Mouse (Mus musculus) inflammation-experienced regulatory T-cells, adult 6 months (primary cell): ENCODE measurements at regions not wholly inside any gene's neighbourhood (a gene's known extent, or its start where the extent isn't known, plus 50 kb on each side); places are given as distances from the start of the nearest gene placed in this dataset.
"Not testable (repeated sequence)": the region's sequence is repeated elsewhere in the genome, so short reads cannot be mapped to it uniquely, and the experiment has no call there.

Source experiments
- ATAC-seq: one replicate; pipeline ENCODE4 v1.8.0; 2017

GRCm38 (mm10) chr5:105358902-105359301 is 56.7 kb upstream of the Lrrc8b start:
- ATAC-seq: no peak

GRCm38 (mm10) chr5:105356393-105356792 is 59.2 kb upstream of the Lrrc8b start:
- ATAC-seq: not testable (repeated sequence)

- ATAC-seq: peak; percentile 86
Measured at GRCm38 (mm10) chr5:105354041-105354440, 60.5 kb upstream of the Gbp6 start.

GRCm38 (mm10) chr5:105346463-105346862 is 53.0 kb upstream of the Gbp6 start:
- ATAC-seq: peak; percentile 38

- not testable (repeated sequence) for ATAC-seq
Measured at GRCm38 (mm10) chr5:105345953-105346352, 52.5 kb upstream of the Gbp6 start.

- peak; percentile 32 for ATAC-seq
Measured at GRCm38 (mm10) chr5:105344808-105345732, 51.6 kb upstream of the Gbp6 start.

DNA sequence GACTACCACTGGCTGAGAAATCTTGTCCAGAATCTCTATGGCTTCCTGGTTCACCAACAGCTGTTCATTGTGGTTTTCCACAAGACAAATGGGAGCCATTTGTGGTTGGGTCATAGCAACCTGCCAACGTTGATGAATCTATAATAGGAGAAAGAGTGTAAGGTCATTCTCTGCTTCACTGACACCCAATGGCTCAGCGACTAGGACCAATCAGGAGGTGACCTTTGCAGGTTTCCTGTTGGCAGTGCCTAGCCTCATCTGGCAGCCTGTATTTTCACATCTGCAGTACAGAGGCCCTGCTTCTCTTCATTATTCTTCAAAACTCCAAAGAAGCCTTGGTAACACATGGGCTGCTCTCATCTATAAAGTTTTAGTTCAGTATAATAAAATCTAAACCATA is 50.3 kb upstream of the Gbp6 start:
- not testable (repeated sequence) for ATAC-seq
